Mouse (Mus musculus) bone marrow, adult 2 months (tissue): ENCODE data around the gene Cpsf4l.

ENCODE experiments used
- CTCF ChIP-seq: fragments of 200-500 bp; IDR thresholded peaks from 2 replicates; pipeline ENCODE4 v1.5.1; 2011; ENCODE audit warnings: low read length, control low read depth; ENCODE audit not compliant: control insufficient read depth, insufficient read depth
- POLR2A ChIP-seq: fragments of 200-500 bp; IDR thresholded peaks from 2 replicates; pipeline ENCODE4 v1.6.1; 2011; ENCODE audit warnings: low read depth, mild to moderate bottlenecking, control low read depth, low read length, borderline replicate concordance; ENCODE audit not compliant: control insufficient read depth

DNA sequence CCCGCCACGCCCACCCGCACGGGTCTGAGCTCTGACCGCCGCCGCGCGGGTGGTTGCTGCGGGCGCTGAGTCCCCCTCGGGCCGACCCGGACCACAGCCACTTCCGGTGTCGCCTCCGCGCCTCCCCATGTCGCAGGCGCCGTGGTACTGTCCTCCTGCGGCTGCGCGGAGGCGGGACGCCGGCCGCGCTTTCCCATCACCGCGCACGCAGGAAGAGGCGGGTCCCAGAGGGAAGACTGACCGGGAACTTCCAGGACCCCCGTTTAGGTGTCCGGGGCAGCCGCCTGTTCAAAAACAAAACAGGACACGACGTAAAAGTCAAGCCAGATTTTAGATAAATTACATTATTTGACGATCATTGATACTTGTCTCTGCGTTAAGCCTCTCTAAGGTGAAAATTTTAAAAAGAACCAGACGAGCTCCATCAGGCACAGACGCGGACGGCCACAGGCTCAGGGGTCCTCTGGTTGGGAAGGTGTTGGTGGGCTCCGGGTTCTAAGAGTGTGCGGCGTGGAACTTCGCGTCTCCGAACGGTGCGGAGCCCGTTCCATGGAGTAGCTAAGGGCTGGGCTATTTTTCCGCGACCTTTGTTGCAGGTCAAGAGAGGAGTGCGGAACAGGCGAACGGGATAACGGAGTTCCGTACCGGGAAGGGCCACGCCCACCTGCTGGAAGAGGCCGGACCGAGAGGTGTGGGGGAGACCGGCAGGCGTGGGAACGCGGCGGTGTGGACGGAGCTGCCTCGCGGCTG, 25.7 kb downstream of the Cpsf4l start, which contains the start of the genes Fam104a and D11Wsu47e:
- peak; percentile 80; the same call in 1 of the 2 replicates for TF ChIP-seq POLR2A
- no peak for TF ChIP-seq CTCF
